Mouse (Mus musculus): ENCODE measurements around the gene Nyx. TPM values are rescaled to one million over a fixed set of nuclear protein-coding genes. Genes with fewer than 3 reads are reported as not detected.

Nyx gene
- total RNA-seq, 1 experiment from 2014 or later: 0.67 TPM

Other genes starting within 250 kb of the Nyx start
- 729 to 855 TPM (median 842 TPM) in 3 replicates for gene Ddx3x, start 185.1 kb upstream of the Nyx start, total RNA-seq (2017)
- gene Gpr34, start 166.0 kb downstream of the Nyx start, total RNA-seq (2017): 1.2 to 6.0 TPM (median 3.8 TPM) in 3 replicates
- 0.32 to 0.76 TPM (median 0.58 TPM) in 3 replicates for gene Gpr82, start 195.3 kb downstream of the Nyx start, total RNA-seq (2017)

All from monocyte, adult 5-6 weeks (primary cell).